Mouse (Mus musculus) megakaryocyte, embryonic 14.5 days (primary cell): Measurements from ENCODE around the gene Uqcc2. TPM values are rescaled to one million over a fixed set of nuclear protein-coding genes. Genes with fewer than 3 reads are reported as not detected.

ENCODE experiments used
- H3K27me3 ChIP-seq: replicated peaks from 2 replicates; pipeline ENCODE3; 2012; ENCODE audit warnings: inconsistent platforms
- H3K36me3 ChIP-seq: replicated peaks from 2 replicates; pipeline ENCODE3; 2012; ENCODE audit warnings: low read length, inconsistent platforms, mixed read lengths
- H3K4me1 ChIP-seq: 2 replicates; pipeline ENCODE4 v1.6.1; 2012; ENCODE audit warnings: inconsistent platforms
- H3K4me3 ChIP-seq: replicated peaks from 2 replicates; pipeline ENCODE3; 2012; ENCODE audit warnings: moderate library complexity, mild to moderate bottlenecking, inconsistent platforms
- H3K9me3 ChIP-seq: 2 replicates; pipeline ENCODE4 v1.6.1; 2012; ENCODE audit warnings: inconsistent platforms
- FLI1 ChIP-seq: IDR thresholded peaks from 2 replicates; pipeline ENCODE4 v1.6.1; 2012; ENCODE audit warnings: low read length, inconsistent platforms, mixed read lengths
- GATA1 ChIP-seq: IDR thresholded peaks from 3 replicates; pipeline ENCODE4 v1.6.1; 2012; ENCODE audit warnings: mixed read lengths, low read length, inconsistent platforms, borderline replicate concordance
- polyA plus RNA-seq: library from polyadenylated mRNA; stranded (reverse); fragments of >175 nt; gene quantifications from 2 replicates; pipeline ENCODE4 v1.2.3, GENCODE M21; 2012; ENCODE audit warnings: low replicate concordance; ENCODE audit not compliant: insufficient read depth

The Uqcc2 gene
- polyA plus RNA-seq, 1 experiment: 163 TPM

DNA sequence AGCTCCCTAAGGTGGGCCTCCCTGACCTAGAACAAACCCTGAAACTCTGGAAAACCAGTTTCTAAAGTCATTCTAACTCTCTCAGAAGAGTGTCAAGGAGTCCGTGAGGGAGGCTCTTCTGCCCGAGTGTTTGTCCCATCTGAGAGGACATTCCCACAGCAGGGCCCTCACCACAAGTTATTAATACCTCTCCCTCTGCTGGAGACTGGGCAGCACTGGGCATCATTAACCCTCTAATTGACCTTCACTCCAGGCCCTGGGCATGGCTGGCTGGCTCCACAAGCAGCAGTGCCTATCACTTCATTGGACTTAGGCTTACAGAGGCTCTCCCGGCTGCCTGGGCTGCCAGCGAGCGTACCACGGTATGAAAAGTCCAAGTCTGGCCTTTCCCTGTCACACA lies 24.7 kb upstream of the Uqcc2 start:
- Histone ChIP-seq H3K27me3 (peaks cover 56% of the 10 kb centered on the region), H3K4me3 (no peak overlapping the region), H3K9me3 (no peaks in the 10 kb centered on the region), H3K36me3 (no peaks in the 10 kb centered on the region), H3K4me1 (peaks cover 21% of the 10 kb centered on the region)
- TF ChIP-seq GATA1: no peak
- no peak for TF ChIP-seq FLI1

GRCm38 (mm10) chr17:27155752-27156151 lies 22.0 kb upstream of the Uqcc2 start:
- peaks cover 55% of the 10 kb centered on the region for H3K27me3 ChIP-seq
- H3K9me3 ChIP-seq: no peaks in the 10 kb centered on the region
- H3K36me3 ChIP-seq: no peaks in the 10 kb centered on the region
- no peak overlapping the region for H3K4me3 ChIP-seq
- peaks cover 35% of the 10 kb centered on the region for H3K4me1 ChIP-seq
- TF ChIP-seq GATA1: no peak
- no peak for TF ChIP-seq FLI1

GRCm38 (mm10) chr17:27154881-27155280 lies 21.2 kb upstream of the Uqcc2 start:
- H3K4me1 ChIP-seq: peaks cover 31% of the 10 kb centered on the region
- TF ChIP-seq FLI1: no peak
- TF ChIP-seq GATA1: no peak

DNA sequence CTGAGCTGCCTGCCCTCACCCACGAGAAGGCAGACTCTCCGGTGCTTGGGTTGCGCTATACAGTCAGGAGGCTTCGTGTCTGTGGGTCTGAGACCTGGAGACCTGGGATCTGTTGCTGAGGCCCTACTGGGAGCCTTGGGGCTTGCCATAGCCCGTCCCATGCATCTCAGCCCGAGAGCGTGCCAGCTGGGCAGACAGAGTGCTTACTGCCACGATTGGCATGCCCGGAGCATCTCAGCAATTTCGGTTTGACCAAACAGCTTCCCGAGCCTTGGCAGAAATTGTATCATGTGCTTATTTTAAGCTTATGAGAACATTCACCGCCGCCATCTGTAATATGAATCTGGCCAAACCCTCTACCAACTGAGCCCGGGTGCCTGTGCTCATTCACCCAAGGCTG lies 20.5 kb upstream of the Uqcc2 start:
- H3K9me3 ChIP-seq: no peaks in the 10 kb centered on the region
- H3K36me3 ChIP-seq: no peaks in the 10 kb centered on the region
- H3K4me1 ChIP-seq: peaks cover 33% of the 10 kb centered on the region
- TF ChIP-seq FLI1 (no peak), GATA1 (no peak)
- H3K4me3 ChIP-seq: no peak overlapping the region
- H3K27me3 ChIP-seq: peaks cover 55% of the 10 kb centered on the region

More at GRCm38 (mm10) chr17:27154881-27155280, 21.2 kb upstream of the Uqcc2 start:
- H3K9me3 ChIP-seq: no peaks in the 10 kb centered on the region
- no peak overlapping the region for H3K4me3 ChIP-seq
- peaks cover 53% of the 10 kb centered on the region for H3K27me3 ChIP-seq
- H3K36me3 ChIP-seq: no peaks in the 10 kb centered on the region

DNA sequence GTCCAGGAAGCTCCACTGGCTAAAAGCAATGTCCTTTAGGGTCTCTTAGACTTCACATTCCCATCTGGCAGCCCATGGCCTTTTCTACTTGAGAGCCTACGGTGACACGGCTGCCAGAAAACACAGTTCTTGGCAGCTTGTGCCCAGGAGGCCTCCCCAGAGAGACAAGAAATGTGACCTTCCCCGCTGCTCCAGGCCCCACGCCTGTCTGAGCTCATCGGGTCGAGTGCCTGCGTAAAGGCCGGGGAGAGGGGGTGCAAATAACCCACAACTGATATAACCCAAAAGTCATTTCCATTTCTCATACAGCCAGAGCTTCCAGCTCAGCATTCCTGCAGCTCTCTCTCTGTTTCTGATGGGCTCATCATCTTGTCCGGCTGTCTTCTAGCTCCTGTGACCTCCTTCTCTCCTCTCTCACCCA lies 20.1 kb upstream of the Uqcc2 start:
- Histone ChIP-seq H3K36me3 (no peaks in the 10 kb centered on the region), H3K27me3 (peaks cover 52% of the 10 kb centered on the region), H3K4me1 (peaks cover 31% of the 10 kb centered on the region), H3K9me3 (no peaks in the 10 kb centered on the region), H3K4me3 (no peak overlapping the region)
- TF ChIP-seq FLI1 (no peak), GATA1 (no peak)

DNA sequence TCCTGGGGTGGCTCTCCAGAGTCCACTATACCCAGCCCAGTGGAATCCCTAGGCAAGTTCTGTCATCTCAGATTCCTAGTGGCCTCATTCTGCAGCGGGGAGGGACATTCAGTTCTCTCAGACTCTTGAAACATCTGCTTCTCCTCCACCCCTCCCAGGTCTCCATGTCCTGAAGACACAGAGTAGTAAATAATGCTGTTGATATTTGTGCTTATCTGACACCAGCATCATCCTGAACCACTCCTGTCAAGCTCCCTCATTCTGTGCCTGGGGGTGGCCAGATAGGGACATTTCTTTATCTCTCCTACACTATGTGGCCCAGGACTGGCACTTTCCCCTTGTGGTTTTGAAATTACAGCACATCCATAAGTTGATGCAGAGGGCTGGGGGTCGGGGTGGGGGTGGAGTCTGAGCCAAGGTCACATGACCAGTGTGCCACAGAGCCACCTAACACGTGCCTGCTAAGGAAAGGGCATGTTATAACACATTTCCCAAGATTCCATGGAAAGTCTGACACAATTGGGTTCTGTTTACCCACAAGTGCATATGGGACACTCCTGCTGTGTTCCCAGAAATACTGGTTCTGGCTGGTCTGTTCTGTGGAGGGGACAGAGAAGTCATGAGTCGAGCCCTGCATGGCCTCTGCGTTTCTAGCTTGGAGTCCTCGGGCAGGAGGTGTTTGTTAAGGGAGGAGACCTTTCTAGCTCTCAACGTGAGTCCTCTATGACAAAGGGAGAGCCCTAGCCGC lies 19.4 kb upstream of the Uqcc2 start:
- Histone ChIP-seq H3K36me3 (no peaks in the 10 kb centered on the region), H3K4me3 (no peak overlapping the region), H3K27me3 (peaks cover 49% of the 10 kb centered on the region), H3K9me3 (no peaks in the 10 kb centered on the region), H3K4me1 (peaks cover 31% of the 10 kb centered on the region)
- no peak for TF ChIP-seq GATA1
- TF ChIP-seq FLI1: no peak

- Histone ChIP-seq H3K9me3 (no peaks in the 10 kb centered on the region), H3K36me3 (no peaks in the 10 kb centered on the region), H3K4me1 (peaks cover 31% of the 10 kb centered on the region), H3K27me3 (peaks cover 41% of the 10 kb centered on the region), H3K4me3 (no peak overlapping the region)
- TF ChIP-seq FLI1 (no peak), GATA1 (no peak)
Measured at GRCm38 (mm10) chr17:27151411-27151810, 17.7 kb upstream of the Uqcc2 start.

DNA sequence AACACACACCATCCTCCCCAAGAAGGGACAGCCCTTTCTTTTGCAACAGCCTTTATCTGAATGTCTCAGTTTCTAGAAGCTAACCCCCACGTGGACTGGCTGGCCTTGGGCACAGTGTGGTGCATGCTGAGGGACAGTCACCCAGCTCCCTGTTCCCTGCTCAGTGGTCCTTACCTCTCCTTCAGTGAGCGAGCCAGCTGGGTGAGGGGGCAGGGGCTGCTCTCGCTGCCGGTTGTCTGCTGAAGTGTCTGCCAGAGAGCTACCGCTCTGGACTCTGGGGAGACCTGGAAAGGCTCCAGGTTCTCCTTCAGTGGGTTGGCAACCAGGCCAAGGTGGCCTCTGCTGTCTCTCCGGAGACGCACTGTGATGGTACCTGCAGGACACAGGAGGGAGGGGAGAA lies 17.2 kb upstream of the Uqcc2 start:
- Histone ChIP-seq H3K4me3 (no peak overlapping the region), H3K36me3 (no peaks in the 10 kb centered on the region), H3K4me1 (peaks cover 31% of the 10 kb centered on the region), H3K27me3 (peaks cover 46% of the 10 kb centered on the region), H3K9me3 (no peaks in the 10 kb centered on the region)
- TF ChIP-seq GATA1: no peak
- no peak for TF ChIP-seq FLI1

DNA sequence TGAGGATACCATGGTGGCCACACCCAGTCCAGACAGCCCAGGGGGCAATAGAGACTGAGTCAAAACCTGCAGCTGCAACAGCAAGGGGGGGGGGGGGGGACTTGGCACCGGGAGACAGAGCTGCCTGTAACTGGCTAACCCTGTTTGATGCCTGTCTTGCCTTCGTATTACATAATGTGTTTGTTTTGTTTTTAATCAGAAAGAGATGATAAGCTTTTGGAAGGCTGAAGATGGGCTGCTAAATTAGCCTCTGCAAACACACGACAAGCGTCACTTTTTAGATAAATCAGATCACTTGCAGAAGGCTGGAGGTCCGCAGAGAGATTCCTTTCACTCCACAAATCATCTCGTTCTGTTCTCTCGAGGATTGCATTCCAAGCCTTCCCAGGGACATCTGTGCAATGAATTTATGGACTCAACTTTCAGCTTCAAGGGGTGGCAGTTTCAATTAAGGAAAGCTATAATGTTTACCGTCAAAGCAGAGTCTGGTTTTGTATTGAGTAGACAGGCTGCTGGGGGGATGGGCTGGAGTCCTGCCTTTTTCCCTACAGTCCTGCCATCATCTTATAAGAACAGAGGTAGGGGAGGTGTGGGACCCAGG lies 12.7 kb upstream of the Uqcc2 start:
- Histone ChIP-seq H3K27me3 (peaks cover 64% of the 10 kb centered on the region), H3K4me1 (peaks cover 16% of the 10 kb centered on the region), H3K9me3 (no peaks in the 10 kb centered on the region), H3K4me3 (no peak overlapping the region), H3K36me3 (no peaks in the 10 kb centered on the region)
- TF ChIP-seq GATA1: no peak
- no peak for TF ChIP-seq FLI1

DNA sequence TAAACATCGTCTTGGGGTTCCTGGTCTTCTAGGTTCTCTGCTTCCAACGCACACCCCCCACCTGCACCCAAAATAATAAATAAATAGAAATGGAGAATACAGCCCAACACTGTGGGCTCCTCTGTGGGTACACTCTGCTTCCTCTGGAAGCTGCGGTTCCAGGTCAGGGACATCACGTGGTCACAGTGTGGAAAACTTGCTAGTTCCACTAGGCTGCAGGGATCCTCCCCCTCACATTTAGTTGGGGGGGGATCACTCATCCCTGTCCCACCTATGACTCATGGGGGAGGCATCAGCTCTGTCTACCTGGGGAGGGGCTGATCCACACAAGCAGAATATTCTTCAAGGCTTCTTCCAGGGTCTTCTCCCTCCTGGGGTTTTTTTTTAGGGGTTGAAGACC lies 10.4 kb upstream of the Uqcc2 start:
- no peaks in the 10 kb centered on the region for H3K9me3 ChIP-seq
- peaks cover 13% of the 10 kb centered on the region for H3K4me1 ChIP-seq
- H3K36me3 ChIP-seq: no peaks in the 10 kb centered on the region
- H3K27me3 ChIP-seq: peaks cover 63% of the 10 kb centered on the region
- TF ChIP-seq GATA1: no peak
- TF ChIP-seq FLI1: no peak
- H3K4me3 ChIP-seq: no peak overlapping the region
